Mouse (Mus musculus): Measurements from ENCODE around the gene Mgp. TPM values are rescaled to one million over a fixed set of nuclear protein-coding genes. Genes with fewer than 3 reads are reported as not detected.

Mgp gene
- polyA plus RNA-seq, 1 experiment from 2014 or later = 1.6 TPM

- H3K9ac ChIP-seq (ENCODE audit: low read length) = no peak overlapping the region
- H3K4me2 ChIP-seq = no peak overlapping the region
- ATAC-seq (ENCODE audit: low FRiP score) = no peak
- DNase-seq (ENCODE audit: low spot score, missing footprints) = no peak
- H3K27ac ChIP-seq (ENCODE audit: low read depth, low read length) = no peak overlapping the region
- no peak overlapping the region for H3K4me3 ChIP-seq (ENCODE audit: low read depth, low read length)
- no peaks in the 10 kb centered on the region for H3K4me1 ChIP-seq (ENCODE audit: control insufficient read depth, insufficient read depth, low read length)
- WGBS = 83% methylated on average over 4 of the region's 4 CpGs
- H3K27me3 ChIP-seq (ENCODE audit: control insufficient read depth, insufficient read depth, low read length) = no peaks in the 10 kb centered on the region
- H3K9me3 ChIP-seq (ENCODE audit: control insufficient read depth, low read length) = no peaks in the 10 kb centered on the region
- no peaks in the 10 kb centered on the region for H3K36me3 ChIP-seq (ENCODE audit: control insufficient read depth, insufficient read depth, low read length)
Observed at GRCm38 (mm10) chr6:136900369-136901009, 24.9 kb upstream of the Mgp start.

- H3K9me3 ChIP-seq (ENCODE audit: control insufficient read depth, low read length) = no peaks in the 10 kb centered on the region
Observed at GRCm38 (mm10) chr6:136898954-136899353, 23.3 kb upstream of the Mgp start.

GRCm38 (mm10) chr6:136898222-136898621 is 22.6 kb upstream of the Mgp start:
- 76% methylated on average over 4 of the region's 4 CpGs for WGBS
- Histone ChIP-seq H3K9me3 (ENCODE audit: control insufficient read depth, low read length) (no peaks in the 10 kb centered on the region), H3K27ac (ENCODE audit: low read depth, low read length) (no peak overlapping the region), H3K4me1 (ENCODE audit: control insufficient read depth, insufficient read depth, low read length) (no peaks in the 10 kb centered on the region), H3K4me3 (ENCODE audit: low read depth, low read length) (no peak overlapping the region), H3K9ac (ENCODE audit: low read length) (no peak overlapping the region), H3K36me3 (ENCODE audit: control insufficient read depth, insufficient read depth, low read length) (no peaks in the 10 kb centered on the region), H3K27me3 (ENCODE audit: control insufficient read depth, insufficient read depth, low read length) (no peaks in the 10 kb centered on the region), H3K4me2 (no peak overlapping the region)
- DNase-seq (ENCODE audit: low spot score, missing footprints) = no peak
- ATAC-seq (ENCODE audit: low FRiP score) = no peak

More at GRCm38 (mm10) chr6:136898954-136899353, 23.3 kb upstream of the Mgp start:
- Histone ChIP-seq H3K36me3 (ENCODE audit: control insufficient read depth, insufficient read depth, low read length) (no peaks in the 10 kb centered on the region), H3K27ac (ENCODE audit: low read depth, low read length) (no peak overlapping the region), H3K4me1 (ENCODE audit: control insufficient read depth, insufficient read depth, low read length) (no peaks in the 10 kb centered on the region), H3K9ac (ENCODE audit: low read length) (no peak overlapping the region), H3K4me2 (no peak overlapping the region), H3K4me3 (ENCODE audit: low read depth, low read length) (no peak overlapping the region), H3K27me3 (ENCODE audit: control insufficient read depth, insufficient read depth, low read length) (no peaks in the 10 kb centered on the region)
- no peak for ATAC-seq (ENCODE audit: low FRiP score)
- no peak for DNase-seq (ENCODE audit: low spot score, missing footprints)
- 77% methylated on average over 2 of the region's 2 CpGs for WGBS

GRCm38 (mm10) chr6:136897789-136898188 is 22.2 kb upstream of the Mgp start:
- Histone ChIP-seq H3K36me3 (ENCODE audit: control insufficient read depth, insufficient read depth, low read length) (no peaks in the 10 kb centered on the region), H3K4me1 (ENCODE audit: control insufficient read depth, insufficient read depth, low read length) (no peaks in the 10 kb centered on the region), H3K27ac (ENCODE audit: low read depth, low read length) (no peak overlapping the region), H3K4me3 (ENCODE audit: low read depth, low read length) (no peak overlapping the region), H3K27me3 (ENCODE audit: control insufficient read depth, insufficient read depth, low read length) (no peaks in the 10 kb centered on the region), H3K9me3 (ENCODE audit: control insufficient read depth, low read length) (no peaks in the 10 kb centered on the region), H3K9ac (ENCODE audit: low read length) (no peak overlapping the region), H3K4me2 (no peak overlapping the region)
- no peak for ATAC-seq (ENCODE audit: low FRiP score)
- 84% methylated on average over 4 of the region's 4 CpGs for WGBS
- no peak for DNase-seq (ENCODE audit: low spot score, missing footprints)

GRCm38 (mm10) chr6:136894532-136895339 is 19.1 kb upstream of the Mgp start:
- Histone ChIP-seq H3K36me3 (ENCODE audit: control insufficient read depth, insufficient read depth, low read length) (no peaks in the 10 kb centered on the region), H3K27ac (ENCODE audit: low read depth, low read length) (no peak overlapping the region), H3K9me3 (ENCODE audit: control insufficient read depth, low read length) (no peaks in the 10 kb centered on the region), H3K9ac (ENCODE audit: low read length) (no peak overlapping the region), H3K27me3 (ENCODE audit: control insufficient read depth, insufficient read depth, low read length) (no peaks in the 10 kb centered on the region), H3K4me1 (ENCODE audit: control insufficient read depth, insufficient read depth, low read length) (no peaks in the 10 kb centered on the region), H3K4me3 (ENCODE audit: low read depth, low read length) (no peak overlapping the region), H3K4me2 (no peak overlapping the region)
- no peak for ATAC-seq (ENCODE audit: low FRiP score)
- 69% methylated on average over 15 of the region's 15 CpGs for WGBS
- DNase-seq (ENCODE audit: low spot score, missing footprints) = no peak

GRCm38 (mm10) chr6:136892002-136892401 is 16.4 kb upstream of the Mgp start:
- H3K9me3 ChIP-seq (ENCODE audit: control insufficient read depth, low read length) = no peaks in the 10 kb centered on the region
- H3K27me3 ChIP-seq (ENCODE audit: control insufficient read depth, insufficient read depth, low read length) = no peaks in the 10 kb centered on the region
- 80% methylated on average over 2 of the region's 2 CpGs for WGBS
- H3K27ac ChIP-seq (ENCODE audit: low read depth, low read length) = no peak overlapping the region
- H3K4me3 ChIP-seq (ENCODE audit: low read depth, low read length) = no peak overlapping the region
- no peaks in the 10 kb centered on the region for H3K36me3 ChIP-seq (ENCODE audit: control insufficient read depth, insufficient read depth, low read length)
- no peak overlapping the region for H3K9ac ChIP-seq (ENCODE audit: low read length)
- H3K4me1 ChIP-seq (ENCODE audit: control insufficient read depth, insufficient read depth, low read length) = no peaks in the 10 kb centered on the region
- ATAC-seq (ENCODE audit: low FRiP score) = no peak
- no peak overlapping the region for H3K4me2 ChIP-seq
- DNase-seq (ENCODE audit: low spot score, missing footprints) = no peak

GRCm38 (mm10) chr6:136889554-136889953 is 13.9 kb upstream of the Mgp start:
- H3K9me3 ChIP-seq (ENCODE audit: control insufficient read depth, low read length) = no peaks in the 10 kb centered on the region
- H3K27me3 ChIP-seq (ENCODE audit: control insufficient read depth, insufficient read depth, low read length) = no peaks in the 10 kb centered on the region
- no peak overlapping the region for H3K9ac ChIP-seq (ENCODE audit: low read length)
- H3K36me3 ChIP-seq (ENCODE audit: control insufficient read depth, insufficient read depth, low read length) = no peaks in the 10 kb centered on the region
- H3K4me2 ChIP-seq = no peak overlapping the region
- H3K27ac ChIP-seq (ENCODE audit: low read depth, low read length) = no peak overlapping the region
- ATAC-seq (ENCODE audit: low FRiP score) (no peak), DNase-seq (ENCODE audit: low spot score, missing footprints) (no peak)
- H3K4me1 ChIP-seq (ENCODE audit: control insufficient read depth, insufficient read depth, low read length) = no peaks in the 10 kb centered on the region
- 91% methylated on average over 6 of the region's 6 CpGs for WGBS
- H3K4me3 ChIP-seq (ENCODE audit: low read depth, low read length) = no peak overlapping the region

GRCm38 (mm10) chr6:136889067-136889466 is 13.4 kb upstream of the Mgp start:
- no peak overlapping the region for H3K27ac ChIP-seq (ENCODE audit: low read depth, low read length)
- no peaks in the 10 kb centered on the region for H3K9me3 ChIP-seq (ENCODE audit: control insufficient read depth, low read length)
- WGBS = 89% methylated on average over 6 of the region's 6 CpGs
- H3K27me3 ChIP-seq (ENCODE audit: control insufficient read depth, insufficient read depth, low read length) = no peaks in the 10 kb centered on the region
- no peak overlapping the region for H3K4me2 ChIP-seq
- no peak overlapping the region for H3K9ac ChIP-seq (ENCODE audit: low read length)
- ATAC-seq (ENCODE audit: low FRiP score) (no peak), DNase-seq (ENCODE audit: low spot score, missing footprints) (no peak)
- no peaks in the 10 kb centered on the region for H3K4me1 ChIP-seq (ENCODE audit: control insufficient read depth, insufficient read depth, low read length)
- no peak overlapping the region for H3K4me3 ChIP-seq (ENCODE audit: low read depth, low read length)
- H3K36me3 ChIP-seq (ENCODE audit: control insufficient read depth, insufficient read depth, low read length) = no peaks in the 10 kb centered on the region

GRCm38 (mm10) chr6:136887854-136888253 is 12.2 kb upstream of the Mgp start:
- Histone ChIP-seq H3K27me3 (ENCODE audit: control insufficient read depth, insufficient read depth, low read length) (no peaks in the 10 kb centered on the region), H3K4me2 (no peak overlapping the region), H3K27ac (ENCODE audit: low read depth, low read length) (no peak overlapping the region), H3K4me3 (ENCODE audit: low read depth, low read length) (no peak overlapping the region), H3K36me3 (ENCODE audit: control insufficient read depth, insufficient read depth, low read length) (no peaks in the 10 kb centered on the region), H3K9me3 (ENCODE audit: control insufficient read depth, low read length) (no peaks in the 10 kb centered on the region), H3K4me1 (ENCODE audit: control insufficient read depth, insufficient read depth, low read length) (no peaks in the 10 kb centered on the region), H3K9ac (ENCODE audit: low read length) (no peak overlapping the region)
- DNase-seq (ENCODE audit: low spot score, missing footprints) (no peak), ATAC-seq (ENCODE audit: low FRiP score) (no peak)
- WGBS = 83% methylated on average over 9 of the region's 9 CpGs

All from midbrain, embryonic 11.5 days (tissue).